Mouse (Mus musculus) forebrain, embryonic 16.5 days (tissue): ENCODE data around the gene Gm17606. TPM values are rescaled to one million over a fixed set of nuclear protein-coding genes. Genes with fewer than 3 reads are reported as not detected.

Experiments used
- ATAC-seq: fragments of 200-750 bp; cut with Nextera tagmentation; 2 replicates; pipeline ENCODE4 v1.8.0; 2017; ENCODE audit warnings: mild to moderate bottlenecking, moderate library complexity
- H3K27ac ChIP-seq: fragments of 300-500 bp; sonication (generic); 2 replicates; pipeline ENCODE4 v1.5.1; 2014; ENCODE audit warnings: low read length, control low read depth
- H3K27me3 ChIP-seq: fragments of 300-500 bp; sonication (generic); replicated peaks from 2 replicates; pipeline ENCODE4 v1.6.1; 2014; ENCODE audit warnings: low read length; ENCODE audit not compliant: control insufficient read depth, insufficient read depth
- H3K36me3 ChIP-seq: fragments of 300-500 bp; sonication (generic); 2 replicates; pipeline ENCODE4 v1.6.1; 2014; ENCODE audit not compliant: control insufficient read depth, insufficient read depth
- H3K4me1 ChIP-seq: fragments of 300-500 bp; sonication (generic); replicated peaks from 2 replicates; pipeline ENCODE4 v1.6.1; 2014; ENCODE audit warnings: low read length; ENCODE audit not compliant: control insufficient read depth, insufficient read depth
- H3K4me2 ChIP-seq: fragments of 300-500 bp; sonication (generic); 2 replicates; pipeline ENCODE4 v1.6.1; 2014; ENCODE audit warnings: mild to moderate bottlenecking, low read length, control low read depth
- H3K4me3 ChIP-seq: fragments of 300-500 bp; sonication (generic); replicated peaks from 2 replicates; pipeline ENCODE4 v1.5.1; 2014; ENCODE audit warnings: mild to moderate bottlenecking, low read length, control low read depth
- H3K9ac ChIP-seq: fragments of 300-500 bp; sonication (generic); replicated peaks from 2 replicates; pipeline ENCODE4 v1.6.1; 2014; ENCODE audit warnings: low read depth, low read length, control low read depth
- H3K9me3 ChIP-seq: fragments of 300-500 bp; sonication (generic); 2 replicates; pipeline ENCODE4 v1.6.1; 2016; ENCODE audit warnings: low read length; ENCODE audit not compliant: control insufficient read depth
- WGBS: fragments of 180-500 bp; shearing (Covaris S2); extraction: QIAGEN DNeasy Blood & Tissue Kit; methylation state at CpG from one replicate; pipeline ENCODE4 v1.1.7; 2014; 5-methylcytosine and 5-hydroxymethylcytosine counted together
- microRNA counts: library from miRNA; unstranded; fragments of <30 nt; microRNA quantifications from one replicate; lab custom pipeline; 2016
- microRNA-seq: library from miRNA; unstranded; fragments of <30 nt; microRNA quantifications from one replicate; pipeline ENCODE4, GENCODE M21; 2017
- polyA plus RNA-seq: library from polyadenylated mRNA; unstranded; fragments of >200 nt; fragmentation: Nextera tagmentation; extraction: Ambion mirVana; gene quantifications from 2 replicates; pipeline ENCODE4 v1.2.1, GENCODE M21; 2015

Gm17606 gene
- polyA plus RNA-seq, 1 experiment from 2014 or later = 1.4 TPM

- 88% methylated on average over 4 of the region's 4 CpGs for WGBS
- H3K36me3 ChIP-seq = peaks cover 4% of the 10 kb centered on the region
- H3K27me3 ChIP-seq = no peaks in the 10 kb centered on the region
- ATAC-seq = no peak
- H3K4me1 ChIP-seq = no peaks in the 10 kb centered on the region
- H3K9me3 ChIP-seq = no peaks in the 10 kb centered on the region
- no peak overlapping the region for H3K9ac ChIP-seq
- no peak overlapping the region for H3K4me3 ChIP-seq
- no peak overlapping the region for H3K4me2 ChIP-seq
- no peak overlapping the region for H3K27ac ChIP-seq
These were observed 56.0 kb downstream of the Gm17606 start for GRCm38 (mm10) chr14:54696752-54697151.

MicroRNA genes within 50 kb of the gene (microRNA counts, 519-probe panel; counts per million panel counts)
- not detected for microRNA mmu-miR-686 (lab: Ali Mortazavi, UCI)

Small RNAs within 50 kb of the gene (microRNA-seq; reads per million reads assigned to microRNA genes)
- not detected for gene Mir686
- not detected for gene Mir6948

Other genes starting within 250 kb of the Gm17606 start
- 3.9 and 4.9 TPM in 2 replicates for gene Slc7a7, start 223.2 kb upstream of the Gm17606 start, polyA plus RNA-seq
- gene Mrpl52, start 214.0 kb upstream of the Gm17606 start, polyA plus RNA-seq = 229 and 239 TPM in 2 replicates
- gene Mmp14, start 209.3 kb upstream of the Gm17606 start, polyA plus RNA-seq = 49.4 and 62.3 TPM in 2 replicates
- gene Lrp10, start 176.8 kb upstream of the Gm17606 start, polyA plus RNA-seq = 30.8 and 34.3 TPM in 2 replicates
- gene Rem2, start 164.9 kb upstream of the Gm17606 start, polyA plus RNA-seq = 21.0 and 27.7 TPM in 2 replicates
- 105 and 108 TPM in 2 replicates for gene Prmt5, start 123.4 kb upstream of the Gm17606 start, polyA plus RNA-seq
- 25.9 and 29.2 TPM in 2 replicates for gene Haus4, start 86.3 kb upstream of the Gm17606 start, polyA plus RNA-seq
- 8.1 and 8.2 TPM in 2 replicates for gene Ajuba, start 63.4 kb upstream of the Gm17606 start, polyA plus RNA-seq
- gene 4931414P19Rik, start 35.0 kb upstream of the Gm17606 start, polyA plus RNA-seq = 6.9 and 8.3 TPM in 2 replicates
- gene Psmb5, start 22.9 kb upstream of the Gm17606 start, polyA plus RNA-seq = 399 and 428 TPM in 2 replicates
- gene Psmb11, start 19.5 kb upstream of the Gm17606 start, polyA plus RNA-seq = not detected in 2 replicates
- 5.1 and 8.1 TPM in 2 replicates for gene Cdh24, start 412 bp downstream of the Gm17606 start, polyA plus RNA-seq
- gene 1700123O20Rik, start 45.3 kb downstream of the Gm17606 start, polyA plus RNA-seq = 72.8 and 76.3 TPM in 2 replicates
- 141 and 150 TPM in 2 replicates for gene Acin1, start 46.0 kb downstream of the Gm17606 start, polyA plus RNA-seq
- gene Gm29776, start 57.9 kb downstream of the Gm17606 start, polyA plus RNA-seq = 0.14 and 0.16 TPM in 2 replicates
- gene Cebpe, start 71.2 kb downstream of the Gm17606 start, polyA plus RNA-seq = not detected in 2 replicates
- gene Slc7a8, start 141.0 kb downstream of the Gm17606 start, polyA plus RNA-seq = 8.7 and 8.9 TPM in 2 replicates
- gene Rnf212b, start 173.2 kb downstream of the Gm17606 start, polyA plus RNA-seq = not detected in 2 replicates
- 12.1 and 13.4 TPM in 2 replicates for gene Homez, start 230.0 kb downstream of the Gm17606 start, polyA plus RNA-seq
- 1.7 and 2.6 TPM in 2 replicates for gene Ppp1r3e, start 236.6 kb downstream of the Gm17606 start, polyA plus RNA-seq
- gene Bcl2l2, start 242.4 kb downstream of the Gm17606 start, polyA plus RNA-seq = 3.5 TPM in 2 replicates
- not detected in 2 replicates for gene Gm20521, start 242.5 kb downstream of the Gm17606 start, polyA plus RNA-seq